Mouse (Mus musculus) liver, embryonic 14.5 days (tissue): ENCODE data around the gene Cryz. TPM values are rescaled to one million over a fixed set of nuclear protein-coding genes. Genes with fewer than 3 reads are reported as not detected.

Experiments used
- ATAC-seq: fragments of 200-750 bp; cut with Nextera tagmentation; 2 replicates; pipeline ENCODE4 v1.8.0; 2017; ENCODE audit warnings: moderate number of reproducible peaks, mild to moderate bottlenecking, moderate library complexity; ENCODE audit not compliant: insufficient read depth
- DNase-seq, 3 experiments: peaks; one replicate each; pipeline ENCODE4 v3.0.0-alpha.2; 2012 to 2013; ENCODE audit warnings: low read depth in 3 of 3, low spot score in 3 of 3
- H3K27ac ChIP-seq: fragments of 300-500 bp; sonication (generic); 2 replicates; pipeline ENCODE4 v1.5.1; 2014; ENCODE audit warnings: moderate library complexity, mild to moderate bottlenecking, control low read depth, inconsistent platforms
- H3K27me3 ChIP-seq: fragments of 300-500 bp; sonication (generic); 2 replicates; pipeline ENCODE4 v1.6.1; 2014; ENCODE audit warnings: mild to moderate bottlenecking, low read length, moderate library complexity; ENCODE audit not compliant: control insufficient read depth, insufficient read depth
- H3K36me3 ChIP-seq: fragments of 300-500 bp; sonication (generic); replicated peaks from 2 replicates; pipeline ENCODE4 v1.6.1; 2014; ENCODE audit warnings: low read depth; ENCODE audit not compliant: control insufficient read depth, insufficient read depth
- H3K4me1 ChIP-seq, 2 experiments: fragments of 200-500 bp in 1 of 2; fragments of 300-500 bp in 1 of 2; sonication (generic) in 1 of 2; replicated peaks; 2 replicates each; pipeline ENCODE4 v1.6.1; 2012 to 2014; ENCODE audit warnings: antibody characterized with exemption in 1 of 2, inconsistent platforms in 1 of 2, low read length in 1 of 2; ENCODE audit not compliant: control insufficient read depth in 2 of 2, insufficient read depth in 2 of 2
- H3K4me2 ChIP-seq: fragments of 300-500 bp; sonication (generic); 2 replicates; pipeline ENCODE4 v1.6.1; 2014; ENCODE audit warnings: low read depth, mild to moderate bottlenecking, control low read depth, moderate library complexity
- H3K4me3 ChIP-seq, 2 experiments: fragments of 200-500 bp in 1 of 2; fragments of 300-500 bp in 1 of 2; sonication (generic) in 1 of 2; 2 replicates each; pipeline ENCODE4 v1.5.1; 2012 to 2014; ENCODE audit warnings: low read depth in 2 of 2, low read length in 2 of 2, mild to moderate bottlenecking in 2 of 2, control low read depth in 1 of 2, inconsistent platforms in 1 of 2, moderate library complexity in 1 of 2; ENCODE audit not compliant: insufficient read depth in 1 of 2
- H3K9ac ChIP-seq: fragments of 300-500 bp; sonication (generic); replicated peaks from 2 replicates; pipeline ENCODE4 v1.6.1; 2014; ENCODE audit warnings: mild to moderate bottlenecking, control low read depth, moderate library complexity
- H3K9me3 ChIP-seq: fragments of 300-500 bp; sonication (generic); 2 replicates; pipeline ENCODE4 v1.6.1; 2016; ENCODE audit warnings: low read length, mixed read lengths; ENCODE audit not compliant: control insufficient read depth
- CTCF ChIP-seq: IDR thresholded peaks from 2 replicates; pipeline ENCODE4 v1.5.1; 2016; ENCODE audit warnings: antibody characterized with exemption, low read depth, control low read depth
- EP300 ChIP-seq: IDR thresholded peaks from 2 replicates; pipeline ENCODE4 v1.6.1; 2016; ENCODE audit warnings: antibody characterized with exemption, low read depth
- WGBS: fragments of 180-500 bp; shearing (Covaris S2); extraction: QIAGEN DNeasy Blood & Tissue Kit; methylation state at CpG from one replicate; pipeline ENCODE4 v1.1.7; 2014; ENCODE audit not compliant: insufficient replicate concordance; 5-methylcytosine and 5-hydroxymethylcytosine counted together
- polyA plus RNA-seq, 2 experiments: library from polyadenylated mRNA; depleted of rRNA in 1 of 2; stranded (reverse) in 1 of 2; unstranded in 1 of 2; fragments of >200 nt; fragmentation: Nextera tagmentation in 1 of 2; extraction: Ambion mirVana in 1 of 2; gene quantifications; 2 replicates each; pipeline versions ENCODE4 v1.2.1 to v1.2.3; 2012 to 2014

Cryz gene
- polyA plus RNA-seq, 2 experiments: 7.7 to 14.7 TPM

GRCm38 (mm10) chr3:154593596-154593995 is 2.9 kb upstream of the Cryz start:
- ATAC-seq: no peak
- no peak for DNase-seq
- peaks cover 2 to 9% of the 10 kb centered on the region in 2 experiments; a peak in 2 of 4 replicates for H3K4me1 ChIP-seq
- no peaks in the 10 kb centered on the region for H3K9me3 ChIP-seq
- H3K27me3 ChIP-seq: no peaks in the 10 kb centered on the region
- no peak overlapping the region for H3K4me3 ChIP-seq
- H3K9ac ChIP-seq: no peak overlapping the region
- no peak overlapping the region for H3K27ac ChIP-seq
- TF ChIP-seq EP300: no peak
- no peak for TF ChIP-seq CTCF
- H3K4me2 ChIP-seq: no peak overlapping the region
- no peaks in the 10 kb centered on the region for H3K36me3 ChIP-seq
- 70% methylated on average over 6 of the region's 6 CpGs for WGBS

GRCm38 (mm10) chr3:154594156-154594555 is 2.4 kb upstream of the Cryz start:
- H3K9ac ChIP-seq: no peak overlapping the region
- H3K27me3 ChIP-seq: no peaks in the 10 kb centered on the region
- DNase-seq (no peak), ATAC-seq (no peak)
- no peaks in the 10 kb centered on the region for H3K9me3 ChIP-seq
- H3K36me3 ChIP-seq: no peaks in the 10 kb centered on the region
- no peak overlapping the region for H3K4me2 ChIP-seq
- H3K27ac ChIP-seq: no peak overlapping the region
- H3K4me3 ChIP-seq: no peak overlapping the region
- TF ChIP-seq CTCF (no peak), EP300 (no peak)
- peaks cover 2 to 9% of the 10 kb centered on the region in 2 experiments; a peak in 2 of 4 replicates for H3K4me1 ChIP-seq
- 80% methylated on average over 6 of the region's 6 CpGs for WGBS

GRCm38 (mm10) chr3:154596934-154597554 is 533 bp downstream of the Cryz start, which contains the start of gene Tyw3:
TSS of gene Tyw3 (minus strand) at chr3:154597104.
- H3K4me3 ChIP-seq: peak within 1 kb of the TSS; percentile 73 to 82
- under 1% methylated on average over 38 of the region's 38 CpGs for WGBS
- peak within 1 kb of the TSS; percentile 79 for H3K4me2 ChIP-seq
- TF ChIP-seq CTCF (peak; percentile 70), EP300 (no peak)
- DNase-seq (peak; percentile 83 to 86 (median 86)), ATAC-seq (peak; percentile 96)
- peak within 1 kb of the TSS; percentile 74 for H3K9ac ChIP-seq
- no peaks in the 10 kb centered on the region for H3K9me3 ChIP-seq
- peak within 1 kb of the TSS; percentile 40; the same call in 1 of the 2 replicates for H3K27ac ChIP-seq
- peaks cover 2 to 9% of the 10 kb centered on the region in 2 experiments; a peak in 2 of 4 replicates for H3K4me1 ChIP-seq
- no peaks in the 10 kb centered on the region for H3K36me3 ChIP-seq
- no peaks in the 10 kb centered on the region for H3K27me3 ChIP-seq

GRCm38 (mm10) chr3:154597561-154597960 is 1.1 kb downstream of the Cryz start:
- Histone ChIP-seq H3K4me1 (peaks cover 2 to 9% of the 10 kb centered on the region in 2 experiments; a peak in 2 of 4 replicates), H3K36me3 (no peaks in the 10 kb centered on the region), H3K9ac (peak overlapping the region; percentile 74), H3K27ac (peak overlapping the region; percentile 40; the same call in 1 of the 2 replicates), H3K4me3 (peak overlapping the region; percentile 73 to 82), H3K27me3 (no peaks in the 10 kb centered on the region), H3K9me3 (no peaks in the 10 kb centered on the region), H3K4me2 (peak overlapping the region; percentile 79)
- TF ChIP-seq CTCF (no peak), EP300 (no peak)
- 42% methylated on average over 7 of the region's 7 CpGs for WGBS
- no peak for ATAC-seq
- no peak for DNase-seq

GRCm38 (mm10) chr3:154602141-154602540 is 5.6 kb downstream of the Cryz start:
- H3K4me2 ChIP-seq: no peak overlapping the region
- peaks cover 0 to 5% of the 10 kb centered on the region in 2 experiments; a peak in 1 of 4 replicates for H3K4me1 ChIP-seq
- no peaks in the 10 kb centered on the region for H3K27me3 ChIP-seq
- H3K4me3 ChIP-seq: no peak overlapping the region
- H3K9me3 ChIP-seq: no peaks in the 10 kb centered on the region
- H3K9ac ChIP-seq: no peak overlapping the region
- H3K27ac ChIP-seq: no peak overlapping the region
- DNase-seq (no peak), ATAC-seq (no peak)
- no peaks in the 10 kb centered on the region; the same call in 1 of the 2 replicates for H3K36me3 ChIP-seq
- TF ChIP-seq EP300: no peak
- no peak for TF ChIP-seq CTCF
